In the genomic region with DNA sequence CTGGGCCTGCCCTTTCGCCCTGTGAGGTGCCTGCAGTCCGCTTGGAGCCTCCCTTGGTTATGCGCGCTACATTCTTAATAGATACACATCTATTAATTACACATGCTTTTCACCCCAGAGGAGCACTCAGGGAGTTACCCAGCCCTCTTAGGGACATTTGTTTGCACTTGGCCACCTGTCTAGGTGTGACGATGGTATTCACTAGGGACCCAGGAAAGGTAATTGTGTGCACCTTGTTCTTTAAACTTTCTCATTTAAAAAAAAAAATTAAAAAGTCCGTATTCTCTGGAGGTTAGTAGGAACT, we compare ENCODE assay signal across 9 mouse cellular contexts. TPM values are rescaled to one million over a fixed set of nuclear protein-coding genes. Genes with fewer than 3 reads are reported as not detected.
A peak's percentile ranks its signal among the peaks of the same experiment; 100 is the strongest.
DNase-seq lines count a peak whose midpoint lies in the region; ATAC-seq and TF ChIP-seq lines count a peak whose summit lies in the region.
"Had no signal": no experiment of that assay in that cellular context is flagged by ENCODE, and none has a peak within 500 bp of the region (broad histone marks: within the 10 kb centered on the region; RNA-seq: fewer than 3 reads in every experiment).

No protein-coding gene starts in this region.

- no peaks in the 10 kb centered on the region for H3K9me3 ChIP-seq in heart, embryonic 12.5 days (replicated peaks)
- no peaks in the 10 kb centered on the region for H3K9me3 ChIP-seq in ES-E14 (ENCODE audit: control insufficient read depth, insufficient read depth, low read depth, low read length)
- H3K9me3 ChIP-seq in forebrain, embryonic 12.5 days, result no peaks in the 10 kb centered on the region
- no peaks in the 10 kb centered on the region for H3K9me3 ChIP-seq in liver, embryonic 12.5 days (replicated peaks)

- H3K4me1 ChIP-seq in heart, embryonic 12.5 days (replicated peaks), result peaks cover 22% of the 10 kb centered on the region
- peaks cover 0 to 3% of the 10 kb centered on the region in 2 experiments; a peak in 1 of 4 replicates for H3K4me1 ChIP-seq in ES-E14 (ENCODE audit: control insufficient read depth in 2 of 2, insufficient read depth in 2 of 2, low read length in 2 of 2, poor library complexity in 1 of 2)
- H3K4me1 ChIP-seq in forebrain, embryonic 12.5 days, result peaks cover 11% of the 10 kb centered on the region
- H3K4me1 ChIP-seq in liver, embryonic 12.5 days, result peaks cover 6% of the 10 kb centered on the region; the same call in 1 of the 2 replicates

- H3K4me2 ChIP-seq in heart, embryonic 12.5 days, result peak overlapping the region; percentile 96
- H3K4me2 ChIP-seq in forebrain, embryonic 12.5 days, result peak overlapping the region; percentile 81
- H3K4me2 ChIP-seq in liver, embryonic 12.5 days, result peak overlapping the region; percentile 88

- peak overlapping the region; percentile 54; the same call in 1 of the 2 replicates for H3K27ac ChIP-seq in heart, embryonic 12.5 days (ENCODE audit: poor library complexity, severe bottlenecking)
- H3K27ac ChIP-seq in ES-E14 (ENCODE audit: insufficient read depth, low read depth, low read length, poor library complexity, severe bottlenecking), result no peak overlapping the region
- peak overlapping the region; percentile 78; the same call in 1 of the 2 replicates for H3K27ac ChIP-seq in forebrain, embryonic 12.5 days
- no peak overlapping the region for H3K27ac ChIP-seq in liver, embryonic 12.5 days

- H3K36me3 ChIP-seq in heart, embryonic 12.5 days, result no peaks in the 10 kb centered on the region
- no peaks in the 10 kb centered on the region for H3K36me3 ChIP-seq in ES-E14 (ENCODE audit: control insufficient read depth, insufficient read depth, low read length, poor library complexity, severe bottlenecking)
- no peaks in the 10 kb centered on the region for H3K36me3 ChIP-seq in forebrain, embryonic 12.5 days (replicated peaks)
- no peaks in the 10 kb centered on the region for H3K36me3 ChIP-seq in liver, embryonic 12.5 days

- intact Hi-C loops in heart, postnatal 25 days (cut with DNase I), result no loop called here

- in situ Hi-C loops in ES-E14 (cut with MboI; ENCODE audit: low sequenced_read_pairs in 2 of 2, unreplicated experiment in 2 of 2), result no loop called here

- H3K27me3 ChIP-seq in heart, embryonic 12.5 days (replicated peaks), result peaks cover 3% of the 10 kb centered on the region; the same call in 1 of the 2 replicates
- peaks cover 42% of the 10 kb centered on the region; the same call in 1 of the 2 replicates for H3K27me3 ChIP-seq in forebrain, embryonic 12.5 days
- peaks cover 53% of the 10 kb centered on the region for H3K27me3 ChIP-seq in liver, embryonic 12.5 days (replicated peaks)
- H3K27me3 ChIP-seq: Patski had no signal

- 5% methylated on average over 6 of the region's 6 CpGs for WGBS in heart, embryonic 12.5 days
- WGBS in forebrain, embryonic 12.5 days, result 4% methylated on average over 6 of the region's 6 CpGs
- WGBS in liver, embryonic 12.5 days (ENCODE audit: insufficient replicate concordance), result 8% methylated on average over 6 of the region's 6 CpGs

- peak; percentile 30; the same call in 1 of the 2 replicates for ATAC-seq in heart, embryonic 12.5 days (ENCODE audit: insufficient number of reproducible peaks, low FRiP score)
- no peak for ATAC-seq in forebrain, embryonic 12.5 days (ENCODE audit: low FRiP score)
- ATAC-seq in liver, embryonic 12.5 days, result no peak

- H3K9ac ChIP-seq in heart, embryonic 12.5 days, result peak overlapping the region; percentile 90
- peak overlapping the region; percentile 52; the same call in 1 of the 2 replicates for H3K9ac ChIP-seq in ES-E14 (ENCODE audit: insufficient read depth, low read depth, low read length, poor library complexity, severe bottlenecking)
- peak overlapping the region; percentile 83 for H3K9ac ChIP-seq in forebrain, embryonic 12.5 days
- H3K9ac ChIP-seq in liver, embryonic 12.5 days, result no peak overlapping the region

- peak overlapping the region; percentile 97 for H3K4me3 ChIP-seq in heart, embryonic 12.5 days
- peak overlapping the region; percentile 71 to 93 for H3K4me3 ChIP-seq in ES-E14 (ENCODE audit: insufficient read depth in 1 of 2, low read depth in 1 of 2, low read length in 2 of 2, poor library complexity in 1 of 2, severe bottlenecking in 1 of 2)
- H3K4me3 ChIP-seq in forebrain, embryonic 12.5 days (replicated peaks), result peak overlapping the region; percentile 80
- peak overlapping the region; percentile 66 for H3K4me3 ChIP-seq in liver, embryonic 12.5 days

- no peak for DNase-seq in heart, postnatal 25 days (ENCODE audit: low spot score)
- no peak for DNase-seq in ES-E14 (ENCODE audit: low read depth, low spot score)
- DNase-seq in urinary bladder, postnatal 25 days (ENCODE audit: low spot score), result no peak
- DNase-seq in thymus, postnatal 0 days (ENCODE audit: low spot score), result no peak
- no peak for DNase-seq in left cerebral cortex, adult 18-20 months (ENCODE audit: low spot score in 2 of 2)

TF ChIP-seq in ES-E14, 5 proteins besides CTCF, POLR2A, EP300 and RAD21:
- TF ChIP-seq ZC3H11A (IDR thresholded peaks at IDR 0.05; ENCODE audit: borderline replicate concordance, low read depth, low read length) (no peak), HCFC1 (IDR thresholded peaks at IDR 0.05; ENCODE audit: borderline replicate concordance, insufficient read depth, low read length) (no peak), ZNF384 (IDR thresholded peaks at IDR 0.05; ENCODE audit: low read depth, low read length) (no peak), CHD2 (IDR thresholded peaks at IDR 0.05; ENCODE audit: low read depth, low read length) (no peak), MAFK (IDR thresholded peaks at IDR 0.05; ENCODE audit: insufficient read depth, low read depth, low read length) (no peak)

RNA-seq across cellular contexts. Expression of a gene that starts 0.4 kb away (rescaled TPM):
- polyA plus RNA-seq in heart, embryonic 12.5 days (2016; fragmentation: Nextera tagmentation; extraction: Ambion mirVana), result 11.5 and 13.7 TPM in 2 replicates
- total RNA-seq in heart, postnatal 25 days (2021), result 1 to 10 TPM; 2.8 to 3.2 TPM
- total RNA-seq in ES-E14 (2012; rRNA removed), result 0.74 and 1.2 TPM in 2 replicates
- polyA plus RNA-seq in forebrain, embryonic 12.5 days (2016; fragmentation: Nextera tagmentation; extraction: Ambion mirVana), result 10.0 and 10.2 TPM in 2 replicates
- polyA plus RNA-seq in liver, embryonic 12.5 days (2016; fragmentation: Nextera tagmentation; extraction: Ambion mirVana), result 1.3 and 1.4 TPM in 2 replicates
- 4.7 and 4.9 TPM in 2 replicates for polyA plus RNA-seq in thymus, postnatal 0 days (2015; fragmentation: Nextera tagmentation; extraction: Ambion mirVana)
- total RNA-seq in left cerebral cortex, adult 18-20 months (2021), result 10 to 100 TPM; 27.8 to 28.1 TPM

Comparison
In these comparisons a context has a peak if more than half of its experiments do, and no peak if none do; other contexts are left out.
1. H3K27ac ChIP-seq: peak in heart, embryonic 12.5 days (single experiment) and forebrain, embryonic 12.5 days (single experiment); none in ES-E14 (single experiment) and liver, embryonic 12.5 days (single experiment).
2. Peak in every context shown above with its lines, with median percentiles within 50 percentile points of each other: H3K4me2 ChIP-seq and H3K4me3 ChIP-seq.